Mouse (Mus musculus): ENCODE results near the gene Gm45753. TPM values are rescaled to one million over a fixed set of nuclear protein-coding genes. Genes with fewer than 3 reads are reported as not detected.

Gene Gm45753
- not detected in 2 replicates for polyA plus RNA-seq (2012; rRNA removed; ENCODE audit: low replicate concordance)

DNA sequence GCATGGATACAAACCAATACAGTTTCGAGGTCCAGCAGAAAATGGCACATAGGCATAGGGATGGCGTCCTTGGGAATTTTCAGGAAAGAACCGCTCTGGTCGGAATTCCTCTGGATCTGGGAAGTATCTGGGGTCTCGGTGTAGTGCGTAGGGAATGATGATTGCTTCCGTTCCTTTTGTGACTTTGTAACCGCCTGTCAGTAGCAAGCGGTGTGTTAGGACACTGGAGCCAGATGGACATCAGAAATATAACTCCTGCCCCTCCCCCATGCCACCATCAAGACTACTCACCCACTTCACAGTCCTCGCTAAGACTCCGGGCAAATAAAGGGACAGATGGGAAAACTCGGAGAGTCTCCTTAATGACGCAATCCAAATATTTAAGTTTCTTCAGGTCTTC, at the start of gene Gm45753:
Gene Gm45753 (minus strand): TSS at position 101 of the 400 bp plus-strand sequence.

DNA sequence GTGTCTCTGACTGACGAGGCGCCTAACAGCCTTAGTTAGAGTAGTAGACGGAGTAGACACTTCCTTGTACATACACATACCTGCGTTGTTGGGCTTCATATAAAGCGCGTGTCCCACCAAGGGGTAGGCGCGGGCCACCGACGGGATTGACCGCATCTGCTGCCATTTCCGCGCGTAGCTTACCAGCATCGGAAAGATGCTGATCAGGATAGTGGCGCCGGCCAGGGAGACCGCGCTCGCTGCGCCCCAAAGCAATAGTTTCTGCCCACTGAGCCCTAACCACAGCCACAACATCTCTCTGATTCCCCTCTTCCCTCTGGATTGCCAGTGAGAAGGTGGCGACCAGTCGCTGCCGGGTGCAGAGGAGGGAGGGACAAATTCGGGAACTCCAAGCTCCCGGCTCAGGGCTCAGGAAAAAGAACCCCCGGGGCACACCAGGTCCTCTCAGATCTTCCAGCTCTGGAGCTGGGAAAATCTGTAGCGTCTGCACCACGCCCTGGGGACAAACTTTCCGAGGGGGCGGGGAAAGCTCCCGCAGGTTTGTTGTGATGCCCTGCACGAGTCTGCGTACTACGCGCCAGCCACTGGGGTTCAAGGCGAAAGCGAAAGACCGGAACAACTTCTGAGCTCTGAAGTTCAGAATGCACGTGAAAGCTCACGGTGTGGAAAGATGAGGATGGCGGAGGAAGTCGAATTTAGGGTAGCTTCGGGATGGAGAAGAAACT, 24.6 kb upstream of the Gm45753 start, which contains the start of gene Cyp4v3:
Gene Cyp4v3 (minus strand): TSS at position 532 of the 725 bp plus-strand sequence.

DNA sequence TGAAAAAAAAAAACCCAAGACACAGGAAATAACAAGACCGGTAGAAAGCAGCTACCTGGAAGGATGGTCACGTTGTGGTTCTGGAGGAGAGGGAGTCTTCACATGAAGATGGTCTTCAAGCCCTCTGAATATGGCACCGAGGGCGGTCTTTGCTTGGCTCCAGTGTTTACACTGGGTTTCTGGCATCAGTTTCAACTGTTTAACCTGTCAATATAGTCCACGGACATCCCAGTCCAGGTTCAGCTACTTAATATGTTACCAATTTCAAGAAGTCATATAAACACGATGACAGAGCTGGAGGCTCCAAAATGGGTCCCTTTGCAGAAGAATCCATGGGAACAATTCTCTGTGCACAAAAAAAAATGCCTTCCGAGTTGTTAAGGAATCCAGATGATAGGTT, 13.6 kb downstream of the Gm45753 start, which contains the start of gene Klkb1:
Gene Klkb1 (minus strand): TSS at position 173 of the 400 bp plus-strand sequence.

DNA sequence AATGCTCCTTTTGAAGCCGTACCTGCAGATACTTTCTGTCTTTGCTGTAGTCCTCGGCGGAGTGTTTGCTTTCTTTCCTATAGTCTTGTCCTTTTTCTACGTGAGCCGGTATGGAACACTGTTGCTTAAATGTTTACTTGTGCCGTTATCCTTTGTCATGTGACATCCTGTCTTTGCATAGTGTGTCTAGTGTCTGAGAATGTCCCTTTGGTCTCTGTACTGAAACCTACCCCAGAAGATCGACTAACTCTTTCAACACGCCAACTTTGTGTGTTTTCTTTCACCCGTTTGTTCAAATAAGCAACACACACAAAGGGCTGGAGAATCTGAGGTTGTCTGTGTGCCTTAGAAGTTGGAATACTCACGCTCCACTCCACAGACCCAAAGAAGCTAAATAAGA, 46.3 kb downstream of the Gm45753 start, which contains the start of gene F11:
Gene F11 (minus strand): TSS at position 112 of the 400 bp plus-strand sequence.

Other genes with a start within 250 kb of the Gm45753 start
- gene Mtnr1a, start 239.3 kb downstream of the Gm45753 start, polyA plus RNA-seq (2012; rRNA removed; ENCODE audit: low replicate concordance): not detected in 2 replicates
- gene F11, start 46.4 kb downstream of the Gm45753 start, polyA plus RNA-seq (2012; rRNA removed; ENCODE audit: low replicate concordance): 0.17 TPM in 1 of 2 replicates, not detected in the other
- gene Klkb1, start 13.6 kb downstream of the Gm45753 start, polyA plus RNA-seq (2012; rRNA removed; ENCODE audit: low replicate concordance): 0.17 and 0.26 TPM in 2 replicates
- 5.6 and 7.6 TPM in 2 replicates for gene Cyp4v3, start 24.8 kb upstream of the Gm45753 start, polyA plus RNA-seq (2012; rRNA removed; ENCODE audit: low replicate concordance)
- 6.5 and 7.7 TPM in 2 replicates for gene Fam149a, start 73.8 kb upstream of the Gm45753 start, polyA plus RNA-seq (2012; rRNA removed; ENCODE audit: low replicate concordance)
- 3.6 and 8.2 TPM in 2 replicates for gene Tlr3, start 102.6 kb upstream of the Gm45753 start, polyA plus RNA-seq (2012; rRNA removed; ENCODE audit: low replicate concordance)
- 10.0 and 18.0 TPM in 2 replicates for gene Sorbs2, start 199.3 kb upstream of the Gm45753 start, polyA plus RNA-seq (2012; rRNA removed; ENCODE audit: low replicate concordance)